Mouse (Mus musculus): ENCODE results near the gene Mrgbp.

Mrgbp gene

GRCm38 (mm10) chr2:180581002-180581401, at the start of gene Mrgbp:
Gene Mrgbp, plus strand, starts transcription at chr2:180581304.
- in situ Hi-C loops (cut with MboI, MseI) = no loop called here

- in situ Hi-C loops (cut with MboI, MseI) = no loop called here
Observed at GRCm38 (mm10) chr2:180531671-180532385, 49.3 kb upstream of the Mrgbp start.

- in situ Hi-C loops (cut with MboI, MseI) = no loop called here
Observed at GRCm38 (mm10) chr2:180532386-180532995, 48.6 kb upstream of the Mrgbp start.

- in situ Hi-C loops (cut with MboI, MseI) = no loop called here
Observed at GRCm38 (mm10) chr2:180533237-180533636, 47.9 kb upstream of the Mrgbp start.

GRCm38 (mm10) chr2:180543675-180544074, 37.4 kb upstream of the Mrgbp start:
- in situ Hi-C loops (cut with MboI, MseI) = no loop called here

GRCm38 (mm10) chr2:180545046-180545445, 36.1 kb upstream of the Mrgbp start:
- in situ Hi-C loops (cut with MboI, MseI) = no loop called here

GRCm38 (mm10) chr2:180547384-180548106, 33.6 kb upstream of the Mrgbp start:
- in situ Hi-C loops (cut with MboI, MseI) = no loop called here

GRCm38 (mm10) chr2:180552340-180552739, 28.8 kb upstream of the Mrgbp start:
- in situ Hi-C loops (cut with MboI, MseI) = no loop called here

GRCm38 (mm10) chr2:180555219-180555618, 25.9 kb upstream of the Mrgbp start:
- in situ Hi-C loops (cut with MboI, MseI) = loop anchor here (5.0 kb wide), 1 partner anchor 203 kb away; no protein-coding TSS in a partner anchor

- in situ Hi-C loops (cut with MboI, MseI) = loop anchor here (5.0 kb wide), 1 partner anchor 204 kb away; no protein-coding TSS in a partner anchor
Observed at GRCm38 (mm10) chr2:180556470-180556869, 24.6 kb upstream of the Mrgbp start.

GRCm38 (mm10) chr2:180560245-180560644, 20.9 kb upstream of the Mrgbp start:
- in situ Hi-C loops (cut with MboI, MseI) = no loop called here

- in situ Hi-C loops (cut with MboI, MseI) = no loop called here
Observed at GRCm38 (mm10) chr2:180562146-180562545, 19.0 kb upstream of the Mrgbp start.

GRCm38 (mm10) chr2:180563296-180563695, 17.8 kb upstream of the Mrgbp start:
- in situ Hi-C loops (cut with MboI, MseI) = no loop called here

- in situ Hi-C loops (cut with MboI, MseI) = no loop called here
Observed at GRCm38 (mm10) chr2:180563841-180564240, 17.3 kb upstream of the Mrgbp start.

GRCm38 (mm10) chr2:180566240-180566913, 14.7 kb upstream of the Mrgbp start:
- in situ Hi-C loops (cut with MboI, MseI) = no loop called here

- in situ Hi-C loops (cut with MboI, MseI) = no loop called here
Observed at GRCm38 (mm10) chr2:180569028-180569643, 12.0 kb upstream of the Mrgbp start.

- in situ Hi-C loops (cut with MboI, MseI) = loop anchor here (10.0 kb wide), 1 partner anchor 178 kb away; no protein-coding TSS in a partner anchor
Observed at GRCm38 (mm10) chr2:180576482-180576881, 4.6 kb upstream of the Mrgbp start.

- in situ Hi-C loops (cut with MboI, MseI) = loop anchor here (10.0 kb wide), 1 partner anchor 176 kb away; no protein-coding TSS in a partner anchor
Observed at GRCm38 (mm10) chr2:180578686-180579085, 2.4 kb upstream of the Mrgbp start.

- in situ Hi-C loops (cut with MboI, MseI) = no loop called here
Observed at GRCm38 (mm10) chr2:180582481-180583153, 1.5 kb downstream of the Mrgbp start.

- in situ Hi-C loops (cut with MboI, MseI) = no loop called here
Observed at GRCm38 (mm10) chr2:180583154-180583507, 2.0 kb downstream of the Mrgbp start.

- in situ Hi-C loops (cut with MboI, MseI) = no loop called here
Observed at GRCm38 (mm10) chr2:180588736-180589122, 7.6 kb downstream of the Mrgbp start.
